Mouse (Mus musculus) ES-Bruce4 (cell line): Measurements from ENCODE around the gene Gnai3.

Experiments used
- CTCF ChIP-seq: IDR thresholded peaks from one replicate; pipeline ENCODE4 v1.8.1; 2011; ENCODE audit warnings: low read depth, low read length
- POLR2A ChIP-seq: IDR thresholded peaks from one replicate; pipeline ENCODE4 v1.8.1; 2011; ENCODE audit warnings: low read length; ENCODE audit not compliant: insufficient read depth

DNA sequence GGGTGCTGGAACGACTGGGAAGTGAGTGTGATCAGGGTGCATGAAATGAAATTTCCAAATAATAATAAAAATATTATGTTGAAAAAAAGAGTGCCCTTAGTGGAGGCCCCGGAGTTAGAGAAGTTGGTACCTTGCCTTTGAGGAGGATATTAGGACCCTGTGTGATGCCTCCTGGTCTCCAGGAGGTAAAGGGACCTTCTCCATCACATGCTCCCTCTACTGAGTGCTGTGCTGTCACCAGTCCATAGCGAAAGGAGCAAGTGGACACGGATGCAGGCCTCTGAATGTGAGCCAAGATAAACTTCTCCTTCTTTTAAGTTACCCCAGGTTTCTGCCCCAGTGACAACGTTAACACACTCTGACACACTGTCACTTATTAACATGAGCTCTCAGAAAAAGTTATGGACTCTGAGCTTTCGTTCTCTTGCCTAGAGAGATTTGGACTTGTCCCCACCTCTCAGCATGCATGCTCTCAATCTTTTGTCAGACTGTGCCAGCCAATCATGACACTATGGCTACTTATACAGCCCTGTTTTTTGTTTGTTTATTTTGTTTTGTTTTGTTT lies 78.5 kb downstream of the Gnai3 start:
- TF ChIP-seq CTCF (no peak), POLR2A (no peak)
